Mouse (Mus musculus) duodenum, adult 2 months (tissue): ENCODE data around the gene Defb42. TPM values are rescaled to one million over a fixed set of nuclear protein-coding genes. Genes with fewer than 3 reads are reported as not detected.

Experiments used
- polyA plus RNA-seq: library from polyadenylated mRNA; depleted of rRNA; stranded (reverse); fragments of >200 nt; gene quantifications from 2 replicates; pipeline ENCODE4 v1.2.3, GENCODE M21; 2012; ENCODE audit warnings: low replicate concordance; rRNA removed

Gene Defb42
- not detected in 2 replicates for polyA plus RNA-seq

DNA sequence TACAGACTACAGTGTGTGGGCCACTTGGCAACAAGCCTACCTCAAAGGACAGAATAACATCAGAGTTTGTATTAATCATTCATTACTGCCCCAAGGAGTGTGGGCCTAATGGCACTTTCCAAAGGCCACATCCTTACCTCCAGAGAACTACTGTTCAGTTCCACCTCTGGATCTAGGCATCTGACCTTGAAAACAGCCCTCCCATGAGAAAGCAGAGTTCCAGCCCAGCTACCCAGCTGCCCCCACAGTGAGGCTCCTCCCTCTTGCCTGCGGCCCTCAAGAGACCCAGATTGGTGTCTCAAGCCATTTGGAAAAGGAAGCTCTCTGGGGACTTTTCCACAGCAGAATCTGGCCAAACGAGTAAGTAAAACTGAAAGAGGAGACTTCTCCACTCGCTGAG is at the start of gene Defb42:
TSS of gene Defb42 (plus strand) at position 301 of the 400 bp plus-strand sequence.

DNA sequence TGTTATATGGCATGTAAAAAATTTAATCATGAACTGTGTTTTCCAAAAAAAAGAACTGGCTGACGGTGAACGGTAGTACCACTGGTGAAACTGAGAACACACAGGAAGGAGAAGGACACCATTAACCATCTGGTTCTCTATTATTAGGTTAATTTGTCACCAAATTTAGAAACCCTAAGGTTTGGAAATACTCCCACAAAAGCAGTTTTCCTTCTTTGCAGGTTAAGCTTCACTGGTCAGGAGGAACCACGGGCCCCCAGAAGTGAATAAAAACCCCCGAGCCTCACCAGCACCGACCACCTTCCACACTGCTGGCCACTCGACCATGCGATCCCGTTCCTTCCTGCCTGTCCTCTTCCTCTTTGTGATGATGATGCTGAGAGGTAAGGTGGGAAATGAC is 49.0 kb upstream of the Defb42 start, which contains the start of gene Defb47:
TSS of gene Defb47 (plus strand) at position 301 of the 400 bp plus-strand sequence.

DNA sequence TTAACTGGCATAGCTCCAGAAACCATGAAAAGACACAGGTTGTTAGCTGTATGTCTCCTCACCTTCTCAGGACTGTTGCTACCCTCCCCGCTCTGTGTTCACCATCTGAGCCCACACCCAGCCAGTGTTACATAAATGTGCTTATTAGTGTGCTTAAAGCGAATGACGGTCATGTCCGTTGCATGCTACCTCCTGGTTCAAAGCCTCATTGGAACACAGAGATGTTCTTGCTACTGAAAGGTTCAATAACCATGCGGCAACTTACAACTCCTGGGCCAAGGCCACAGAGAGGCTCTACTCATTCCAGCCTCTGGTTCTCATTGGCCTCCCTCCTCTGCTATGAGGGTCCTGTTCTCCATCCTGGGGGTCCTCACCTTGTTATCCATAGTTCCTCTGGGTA is 35.3 kb upstream of the Defb42 start, which contains the start of gene Defb43:
TSS of gene Defb43 (plus strand) at position 301 of the 400 bp plus-strand sequence.

DNA sequence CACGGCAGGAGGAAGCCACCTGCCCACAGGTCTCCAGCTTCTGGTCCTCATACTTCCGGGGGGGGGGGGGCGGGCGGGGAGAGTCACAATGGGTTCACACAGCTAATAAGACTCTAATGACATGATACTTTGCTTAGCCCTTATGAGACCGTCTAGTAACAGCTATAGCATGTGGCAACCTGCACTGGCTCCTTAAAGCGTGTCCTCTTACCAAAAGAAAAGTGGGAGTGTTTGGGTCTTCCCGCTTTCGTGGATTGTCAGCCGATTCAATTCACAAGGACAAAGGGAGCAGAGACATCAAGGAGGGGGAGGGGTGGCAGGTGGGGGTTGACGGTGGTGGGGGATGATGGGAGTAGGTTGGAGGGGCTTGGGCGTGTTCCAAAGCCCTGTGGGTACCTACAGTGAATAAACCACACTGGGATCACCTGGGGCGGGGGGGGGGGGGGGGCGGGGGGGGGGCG is 3.1 kb downstream of the Defb42 start, which contains the start of gene Defb30:
TSS of gene Defb30 (minus strand) at position 51 of the 461 bp plus-strand sequence.

Other genes starting within 250 kb of the Defb42 start
- 1.4 and 1.8 TPM in 2 replicates for gene Wdfy2, start 209.3 kb upstream of the Defb42 start, polyA plus RNA-seq
- gene Defb48, start 62.5 kb upstream of the Defb42 start, polyA plus RNA-seq = not detected in 2 replicates
- not detected in 2 replicates for gene Defb47, start 48.9 kb upstream of the Defb42 start, polyA plus RNA-seq
- gene Defb43, start 35.2 kb upstream of the Defb42 start, polyA plus RNA-seq = not detected in 2 replicates
- gene Defb30, start 3.0 kb downstream of the Defb42 start, polyA plus RNA-seq = not detected in 2 replicates